ENCODE assay signal across 14 mouse cellular contexts in genomic region chr6:52241001-52241621, GRCm38 (mm10). TPM values are rescaled to one million over a fixed set of nuclear protein-coding genes. Genes with fewer than 3 reads are reported as not detected.
DNase-seq lines count a peak whose midpoint lies in the region; ATAC-seq lines count a peak whose summit lies in the region.
"Had no signal": no experiment of that assay in that cellular context is flagged by ENCODE, and none has a peak within 500 bp of the region (broad histone marks: within the 10 kb centered on the region; RNA-seq: fewer than 3 reads in every experiment).

No protein-coding gene starts in this region.

- 6% methylated on average over 9 of the region's 9 CpGs for WGBS in kidney, embryonic 15.5 days
- WGBS in embryonic facial prominence, embryonic 15.5 days, result 9% methylated on average over 9 of the region's 9 CpGs
- 2% methylated on average over 9 of the region's 9 CpGs for WGBS in limb, embryonic 10.5 days
- 7% methylated on average over 9 of the region's 9 CpGs for WGBS in neural tube, embryonic 14.5 days

- DNase-seq in kidney, adult 8-10 months, result no peak
- no peak for DNase-seq in limb, embryonic 10.5 days (ENCODE audit: low spot score)
- no peak for DNase-seq in thymus, postnatal 10 days (ENCODE audit: low spot score in 2 of 2)
- no peak for DNase-seq in thymus, postnatal 4 days
- DNase-seq: cerebellum, adult 9-10 months had no signal

- no peaks in the 10 kb centered on the region for H3K9me3 ChIP-seq in kidney, embryonic 15.5 days (replicated peaks)
- no peaks in the 10 kb centered on the region for H3K9me3 ChIP-seq in embryonic facial prominence, embryonic 15.5 days (replicated peaks)
- H3K9me3 ChIP-seq in limb, embryonic 10.5 days (replicated peaks), result no peaks in the 10 kb centered on the region
- no peaks in the 10 kb centered on the region for H3K9me3 ChIP-seq in neural tube, embryonic 14.5 days (ENCODE audit: control insufficient read depth, low read length)
- H3K9me3 ChIP-seq: heart, embryonic 12.5 days; midbrain, embryonic 15.5 days; stomach, embryonic 15.5 days had no signal

- H3K9ac ChIP-seq in kidney, embryonic 15.5 days, result peak overlapping the region; percentile 96
- H3K9ac ChIP-seq in embryonic facial prominence, embryonic 15.5 days, result no peak overlapping the region
- H3K9ac ChIP-seq in neural tube, embryonic 14.5 days (replicated peaks; ENCODE audit: low read depth, low read length), result peak overlapping the region; percentile 74; the same call in 1 of the 2 replicates
- H3K9ac ChIP-seq: forebrain, postnatal 0 days; heart, embryonic 12.5 days; midbrain, embryonic 15.5 days; stomach, embryonic 15.5 days had no signal

- peak overlapping the region; percentile 76 for H3K4me3 ChIP-seq in kidney, embryonic 15.5 days (replicated peaks)
- no peak overlapping the region for H3K4me3 ChIP-seq in embryonic facial prominence, embryonic 15.5 days (replicated peaks)
- H3K4me3 ChIP-seq in limb, embryonic 10.5 days, result peak overlapping the region; percentile 90
- peak overlapping the region; percentile 57; the same call in 1 of the 2 replicates for H3K4me3 ChIP-seq in neural tube, embryonic 14.5 days (ENCODE audit: low read depth, low read length)
- H3K4me3 ChIP-seq: midbrain, embryonic 15.5 days; stomach, embryonic 15.5 days had no signal

- ATAC-seq in kidney, embryonic 15.5 days (replicated peaks; ENCODE audit: low FRiP score), result no peak; the same call in 1 of the 2 replicates
- 0 out of 2 replicates have a peak, but pooled peaks have one; percentile 11 for ATAC-seq in embryonic facial prominence, embryonic 15.5 days (ENCODE audit: insufficient number of reproducible peaks, low FRiP score, low TSS enrichment, low read depth)
- ATAC-seq in neural tube, embryonic 14.5 days (ENCODE audit: low read depth), result no peak
- ATAC-seq: forebrain, postnatal 0 days; midbrain, embryonic 15.5 days had no signal

- peaks cover 45% of the 10 kb centered on the region for H3K4me1 ChIP-seq in kidney, embryonic 15.5 days
- peaks cover 14% of the 10 kb centered on the region for H3K4me1 ChIP-seq in embryonic facial prominence, embryonic 15.5 days
- H3K4me1 ChIP-seq in limb, embryonic 10.5 days, result peaks cover 51% of the 10 kb centered on the region
- H3K4me1 ChIP-seq in neural tube, embryonic 14.5 days (ENCODE audit: control insufficient read depth, insufficient read depth, low read length), result no peaks in the 10 kb centered on the region; the same call in 1 of the 2 replicates

- H3K27ac ChIP-seq in kidney, embryonic 15.5 days, result peak overlapping the region; percentile 95
- H3K27ac ChIP-seq in embryonic facial prominence, embryonic 15.5 days (replicated peaks), result no peak overlapping the region
- H3K27ac ChIP-seq in limb, embryonic 10.5 days, result peak overlapping the region; percentile 99
- H3K27ac ChIP-seq in neural tube, embryonic 14.5 days (ENCODE audit: low read depth, low read length), result peak overlapping the region; percentile 96
- H3K27ac ChIP-seq: midbrain, embryonic 15.5 days; stomach, embryonic 15.5 days had no signal

- H3K27me3 ChIP-seq in kidney, embryonic 15.5 days, result peaks cover 22% of the 10 kb centered on the region
- H3K27me3 ChIP-seq in embryonic facial prominence, embryonic 15.5 days, result peaks cover 97% of the 10 kb centered on the region
- H3K27me3 ChIP-seq in limb, embryonic 10.5 days (ENCODE audit: low read depth, poor library complexity, severe bottlenecking), result peaks cover 73% of the 10 kb centered on the region
- peaks cover 27% of the 10 kb centered on the region for H3K27me3 ChIP-seq in neural tube, embryonic 14.5 days (ENCODE audit: control insufficient read depth, insufficient read depth, low read length)

- no peaks in the 10 kb centered on the region for H3K36me3 ChIP-seq in kidney, embryonic 15.5 days
- no peaks in the 10 kb centered on the region for H3K36me3 ChIP-seq in embryonic facial prominence, embryonic 15.5 days
- peaks cover 36% of the 10 kb centered on the region for H3K36me3 ChIP-seq in limb, embryonic 10.5 days
- no peaks in the 10 kb centered on the region for H3K36me3 ChIP-seq in neural tube, embryonic 14.5 days (ENCODE audit: control insufficient read depth, insufficient read depth, low read length)
- H3K36me3 ChIP-seq: heart, embryonic 12.5 days; midbrain, embryonic 15.5 days; stomach, embryonic 15.5 days had no signal

- H3K4me2 ChIP-seq in kidney, embryonic 15.5 days, result peak overlapping the region; percentile 74
- H3K4me2 ChIP-seq in embryonic facial prominence, embryonic 15.5 days (replicated peaks), result no peak overlapping the region
- H3K4me2 ChIP-seq in neural tube, embryonic 14.5 days (ENCODE audit: low read depth, low read length), result peak overlapping the region; percentile 90
- H3K4me2 ChIP-seq: liver, embryonic 11.5 days; midbrain, embryonic 15.5 days had no signal

RNA-seq across cellular contexts. Expression of gene Hoxa10, which starts 0.5 kb away (rescaled TPM):
- polyA plus RNA-seq in kidney, embryonic 15.5 days (2015; fragmentation: Nextera tagmentation; extraction: Ambion mirVana), result 157 and 172 TPM in 2 replicates
- not detected in 2 replicates for polyA plus RNA-seq in embryonic facial prominence, embryonic 15.5 days (2015; fragmentation: Nextera tagmentation; extraction: Ambion mirVana)
- 175 and 195 TPM in 2 replicates for polyA plus RNA-seq in limb, embryonic 10.5 days (2016; fragmentation: Nextera tagmentation; extraction: Ambion mirVana)
- 50.5 and 79.4 TPM in 2 replicates for polyA plus RNA-seq in neural tube, embryonic 14.5 days (2014; fragmentation: Nextera tagmentation; extraction: Ambion mirVana)
- polyA plus RNA-seq: forebrain, postnatal 0 days; lung, embryonic 16.5 days had no signal

RNA-seq across cellular contexts. Expression of gene Hoxa11, which starts 4.5 kb away (rescaled TPM):
- polyA plus RNA-seq in kidney, embryonic 15.5 days (2015; fragmentation: Nextera tagmentation; extraction: Ambion mirVana), result 34.3 and 34.8 TPM in 2 replicates
- polyA plus RNA-seq in embryonic facial prominence, embryonic 15.5 days (2015; fragmentation: Nextera tagmentation; extraction: Ambion mirVana), result not detected in 2 replicates
- 71.6 and 74.9 TPM in 2 replicates for polyA plus RNA-seq in limb, embryonic 10.5 days (2016; fragmentation: Nextera tagmentation; extraction: Ambion mirVana)
- polyA plus RNA-seq in neural tube, embryonic 14.5 days (2014; fragmentation: Nextera tagmentation; extraction: Ambion mirVana), result 0.09 TPM in 1 of 2 replicates, not detected in the other
- polyA plus RNA-seq: forebrain, postnatal 0 days; heart, embryonic 12.5 days; lung, embryonic 16.5 days had no signal

RNA-seq across cellular contexts. Expression of gene Hoxa9, which starts 10.2 kb away (rescaled TPM):
- polyA plus RNA-seq in kidney, embryonic 15.5 days (2015; fragmentation: Nextera tagmentation; extraction: Ambion mirVana), result 53.4 and 65.1 TPM in 2 replicates
- polyA plus RNA-seq in embryonic facial prominence, embryonic 15.5 days (2015; fragmentation: Nextera tagmentation; extraction: Ambion mirVana), result 0.13 TPM in 1 of 2 replicates, not detected in the other
- 95.7 and 123 TPM in 2 replicates for polyA plus RNA-seq in limb, embryonic 10.5 days (2016; fragmentation: Nextera tagmentation; extraction: Ambion mirVana)
- polyA plus RNA-seq in neural tube, embryonic 14.5 days (2014; fragmentation: Nextera tagmentation; extraction: Ambion mirVana), result 122 and 151 TPM in 2 replicates
- polyA plus RNA-seq: forebrain, postnatal 0 days; midbrain, embryonic 15.5 days had no signal

RNA-seq across cellular contexts. Expression of gene Hoxa7, which starts 19.5 kb away (rescaled TPM):
- 26.7 and 27.2 TPM in 2 replicates for polyA plus RNA-seq in kidney, embryonic 15.5 days (2015; fragmentation: Nextera tagmentation; extraction: Ambion mirVana)
- polyA plus RNA-seq in embryonic facial prominence, embryonic 15.5 days (2015; fragmentation: Nextera tagmentation; extraction: Ambion mirVana), result not detected in 2 replicates
- 24.7 and 24.8 TPM in 2 replicates for polyA plus RNA-seq in limb, embryonic 10.5 days (2016; fragmentation: Nextera tagmentation; extraction: Ambion mirVana)
- 90.8 and 110 TPM in 2 replicates for polyA plus RNA-seq in neural tube, embryonic 14.5 days (2014; fragmentation: Nextera tagmentation; extraction: Ambion mirVana)
- polyA plus RNA-seq: forebrain, postnatal 0 days; heart, embryonic 12.5 days; midbrain, embryonic 15.5 days had no signal

RNA-seq across cellular contexts. Expression of gene Hoxa13, which starts 19.6 kb away (rescaled TPM):
- 0.13 and 0.43 TPM in 2 replicates for polyA plus RNA-seq in kidney, embryonic 15.5 days (2015; fragmentation: Nextera tagmentation; extraction: Ambion mirVana)
- 0.08 TPM in 1 of 2 replicates, not detected in the other for polyA plus RNA-seq in embryonic facial prominence, embryonic 15.5 days (2015; fragmentation: Nextera tagmentation; extraction: Ambion mirVana)
- polyA plus RNA-seq in limb, embryonic 10.5 days (2016; fragmentation: Nextera tagmentation; extraction: Ambion mirVana), result 2.7 and 11.1 TPM in 2 replicates
- polyA plus RNA-seq in neural tube, embryonic 14.5 days (2014; fragmentation: Nextera tagmentation; extraction: Ambion mirVana), result not detected in 2 replicates
- polyA plus RNA-seq: forebrain, postnatal 0 days; heart, embryonic 12.5 days; lung, embryonic 16.5 days; midbrain, embryonic 15.5 days; stomach, embryonic 15.5 days had no signal

Comparison
In these comparisons a context has a peak if more than half of its experiments do, and no peak if none do; other contexts are left out.
1. RNA of gene Hoxa10, which starts 0.5 kb away (polyA plus RNA-seq): 175 to 195 TPM in limb, embryonic 10.5 days, 157 to 172 TPM in kidney, embryonic 15.5 days and 50.5 to 79.4 TPM in neural tube, embryonic 14.5 days; not detected in embryonic facial prominence, embryonic 15.5 days; every median in the first group is over 10 times any median in the second.
2. RNA of gene Hoxa11, which starts 4.5 kb away (polyA plus RNA-seq): 71.6 to 74.9 TPM in limb, embryonic 10.5 days and 34.3 to 34.8 TPM in kidney, embryonic 15.5 days; 0.09 TPM in neural tube, embryonic 14.5 days and not detected in embryonic facial prominence, embryonic 15.5 days; every median in the first group is over 10 times any median in the second.
3. RNA of gene Hoxa9, which starts 10.2 kb away (polyA plus RNA-seq): 122 to 151 TPM in neural tube, embryonic 14.5 days, 95.7 to 123 TPM in limb, embryonic 10.5 days and 53.4 to 65.1 TPM in kidney, embryonic 15.5 days; 0.13 TPM in embryonic facial prominence, embryonic 15.5 days; every median in the first group is over 10 times any median in the second.